Mouse (Mus musculus) spleen, adult 2 months (tissue): Measurements from ENCODE around the gene Atf6b.

ENCODE experiments used
- CTCF ChIP-seq: fragments of 200-500 bp; IDR thresholded peaks from 2 replicates; pipeline ENCODE4 v1.5.1; 2011; ENCODE audit warnings: mild to moderate bottlenecking, inconsistent platforms; ENCODE audit not compliant: insufficient read depth, insufficient read length, insufficient replicate concordance; ENCODE audit errors: extremely low read depth
- POLR2A ChIP-seq: fragments of 200-500 bp; IDR thresholded peaks from 2 replicates; pipeline ENCODE4 v1.6.1; 2011; ENCODE audit warnings: low read depth, low read length, inconsistent platforms

DNA sequence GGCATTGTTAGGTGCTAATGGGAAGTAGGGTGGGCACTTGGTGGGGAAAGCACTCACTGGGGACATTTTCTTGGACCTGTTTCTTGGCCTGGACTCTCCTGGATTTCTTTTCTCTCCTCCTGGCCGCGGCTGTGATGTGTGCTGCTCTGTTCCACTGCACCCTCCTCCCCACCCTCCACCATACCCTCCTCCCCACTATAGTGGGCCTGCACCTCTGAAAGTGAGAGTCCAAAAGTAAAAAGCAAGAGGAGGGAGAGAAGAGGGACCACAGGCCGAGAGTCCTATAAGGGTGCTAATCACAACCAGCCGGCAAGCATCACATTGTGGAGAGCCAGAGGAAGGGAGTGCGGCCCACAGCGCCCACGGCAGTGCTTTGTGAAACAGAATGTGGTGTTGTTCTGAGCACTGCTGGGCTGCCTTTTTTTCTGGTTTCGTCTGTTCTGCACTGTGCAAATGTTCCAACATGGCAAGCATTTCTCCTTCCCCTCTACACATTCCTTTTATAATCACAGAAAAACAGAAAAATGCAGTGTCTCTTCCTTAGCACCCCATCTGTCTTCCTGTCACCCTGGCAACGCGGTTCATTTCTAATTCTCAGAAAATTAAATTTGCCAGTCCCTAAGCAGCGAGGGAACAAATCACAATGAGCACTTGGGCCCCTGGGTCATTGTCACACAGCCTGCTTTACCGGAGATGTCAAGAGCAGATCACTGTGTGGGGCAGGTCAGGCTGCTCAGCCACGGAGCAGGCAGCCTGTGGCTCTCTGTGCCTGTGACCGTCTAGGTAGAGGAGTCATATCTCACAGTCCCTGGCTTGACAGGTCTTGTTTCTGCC, 52.8 kb downstream of the Atf6b start:
- TF ChIP-seq CTCF: no peak
- no peak for TF ChIP-seq POLR2A
